Mouse (Mus musculus): ENCODE data around the gene Olfr352. TPM values are rescaled to one million over a fixed set of nuclear protein-coding genes. Genes with fewer than 3 reads are reported as not detected.

The Olfr352 gene
- total RNA-seq (2021) = not detected
- long read RNA-seq, experiment 1 = 0 reads
- long read RNA-seq, experiment 2 = 0 reads

GRCm38 (mm10) chr2:36868160-36868559, at the start of gene Olfr352:
Gene Olfr352 (plus strand): TSS chr2:36868460.
- DNase-seq (ENCODE audit: low spot score in 2 of 2) = no peak

GRCm38 (mm10) chr2:36846010-36846409, 22.2 kb upstream of the Olfr352 start, which contains the start of gene Olfr350:
Gene Olfr350 (plus strand): TSS chr2:36846310.
- no peak for DNase-seq (ENCODE audit: low spot score in 2 of 2)

GRCm38 (mm10) chr2:36862560-36862959, 5.7 kb upstream of the Olfr352 start, which contains the start of gene Olfr351:
Gene Olfr351 (minus strand): TSS chr2:36862660.
- DNase-seq (ENCODE audit: low spot score in 2 of 2) = no peak

GRCm38 (mm10) chr2:36892836-36893235, 24.6 kb downstream of the Olfr352 start, which contains the start of gene Olfr353:
Gene Olfr353 (minus strand): TSS chr2:36892936.
- DNase-seq (ENCODE audit: low spot score in 2 of 2) = no peak

GRCm38 (mm10) chr2:36897114-36897513, 28.9 kb downstream of the Olfr352 start:
- DNase-seq (ENCODE audit: low spot score in 2 of 2) = no peak

- DNase-seq (ENCODE audit: low spot score in 2 of 2) = no peak
Observed at GRCm38 (mm10) chr2:36905380-36905779, 37.1 kb downstream of the Olfr352 start, which contains the start of gene Olfr354. Gene Olfr354 (plus strand): TSS chr2:36905680.

Other genes with a start within 250 kb of the Olfr352 start
- not detected for gene Olfr345, start 228.4 kb upstream of the Olfr352 start, total RNA-seq (2021)
- gene Olfr346, start 182.7 kb upstream of the Olfr352 start, total RNA-seq (2021) = not detected
- gene Olfr347, start 136.6 kb upstream of the Olfr352 start, total RNA-seq (2021) = not detected
- not detected for gene Olfr348, start 84.2 kb upstream of the Olfr352 start, total RNA-seq (2021)
- gene Olfr50, start 77.9 kb upstream of the Olfr352 start, total RNA-seq (2021) = not detected
- not detected for gene Olfr3, start 51.4 kb upstream of the Olfr352 start, total RNA-seq (2021)
- gene Olfr350, start 22.1 kb upstream of the Olfr352 start, total RNA-seq (2021) = not detected
- gene Olfr351, start 5.8 kb upstream of the Olfr352 start, total RNA-seq (2021) = not detected
- not detected for gene Olfr353, start 24.5 kb downstream of the Olfr352 start, total RNA-seq (2021)
- gene Olfr354, start 37.2 kb downstream of the Olfr352 start, total RNA-seq (2021) = not detected
- gene Olfr355, start 60.4 kb downstream of the Olfr352 start, total RNA-seq (2021) = not detected
- not detected for gene Olfr356, start 68.7 kb downstream of the Olfr352 start, total RNA-seq (2021)
- gene Olfr357, start 125.4 kb downstream of the Olfr352 start, total RNA-seq (2021) = not detected
- gene Olfr358, start 140.9 kb downstream of the Olfr352 start, total RNA-seq (2021) = not detected
- gene Olfr360, start 197.3 kb downstream of the Olfr352 start, total RNA-seq (2021) = not detected
- not detected for gene Olfr361, start 220.8 kb downstream of the Olfr352 start, total RNA-seq (2021)
- not detected for gene Olfr362, start 249.4 kb downstream of the Olfr352 start, total RNA-seq (2021)

Measured in gastrocnemius, postnatal 4 days (tissue).